Mouse (Mus musculus): ENCODE data around the gene Depdc7. TPM values are rescaled to one million over a fixed set of nuclear protein-coding genes. Genes with fewer than 3 reads are reported as not detected.

The Depdc7 gene
- polyA plus RNA-seq, 1 experiment from 2014 or later: 62.4 TPM

- no peaks in the 10 kb centered on the region for H3K4me1 ChIP-seq (replicated peaks; ENCODE audit: control insufficient read depth, insufficient read depth, low read length)
- no peaks in the 10 kb centered on the region for H3K36me3 ChIP-seq (ENCODE audit: control insufficient read depth, insufficient read depth)
- H3K27me3 ChIP-seq (replicated peaks; ENCODE audit: control insufficient read depth, insufficient read depth, low read length): no peaks in the 10 kb centered on the region
- ATAC-seq: no peak
- no peak overlapping the region for H3K27ac ChIP-seq (ENCODE audit: low read depth, low read length)
- H3K9ac ChIP-seq (ENCODE audit: low read depth, low read length): no peak overlapping the region
- H3K4me2 ChIP-seq (replicated peaks; ENCODE audit: low read depth): no peak overlapping the region
- H3K9me3 ChIP-seq (ENCODE audit: control insufficient read depth): no peaks in the 10 kb centered on the region
- WGBS: 46% methylated on average over 2 of the region's 2 CpGs
- TF ChIP-seq CTCF (IDR thresholded peaks at IDR 0.05; ENCODE audit: low read depth): no peak
- H3K4me3 ChIP-seq (ENCODE audit: low read depth, low read length): no peak overlapping the region
These were observed 50.1 kb downstream of the Depdc7 start for GRCm38 (mm10) chr2:104692551-104692950.

- no peak for TF ChIP-seq CTCF (IDR thresholded peaks at IDR 0.05; ENCODE audit: low read depth)
- WGBS: 92% methylated on average over 4 of the region's 4 CpGs
- ATAC-seq: no peak
These were observed 52.0 kb downstream of the Depdc7 start for GRCm38 (mm10) chr2:104690720-104691119.

GRCm38 (mm10) chr2:104688724-104689123 is 54.0 kb downstream of the Depdc7 start:
- Histone ChIP-seq H3K4me2 (replicated peaks; ENCODE audit: low read depth) (no peak overlapping the region), H3K27me3 (replicated peaks; ENCODE audit: control insufficient read depth, insufficient read depth, low read length) (no peaks in the 10 kb centered on the region), H3K4me1 (replicated peaks; ENCODE audit: control insufficient read depth, insufficient read depth, low read length) (no peaks in the 10 kb centered on the region; the same call in 1 of the 2 replicates), H3K9me3 (ENCODE audit: control insufficient read depth) (no peaks in the 10 kb centered on the region), H3K27ac (ENCODE audit: low read depth, low read length) (no peak overlapping the region), H3K4me3 (ENCODE audit: low read depth, low read length) (no peak overlapping the region), H3K36me3 (ENCODE audit: control insufficient read depth, insufficient read depth) (peaks cover 3% of the 10 kb centered on the region; the same call in 1 of the 2 replicates), H3K9ac (ENCODE audit: low read depth, low read length) (no peak overlapping the region)
- TF ChIP-seq CTCF (IDR thresholded peaks at IDR 0.05; ENCODE audit: low read depth): no peak
- ATAC-seq: no peak
- 67% methylated on average over 8 of the region's 8 CpGs for WGBS

More at GRCm38 (mm10) chr2:104690720-104691119, 52.0 kb downstream of the Depdc7 start:
- Histone ChIP-seq H3K4me2 (replicated peaks; ENCODE audit: low read depth) (no peak overlapping the region), H3K27me3 (replicated peaks; ENCODE audit: control insufficient read depth, insufficient read depth, low read length) (no peaks in the 10 kb centered on the region), H3K9ac (ENCODE audit: low read depth, low read length) (no peak overlapping the region), H3K9me3 (ENCODE audit: control insufficient read depth) (no peaks in the 10 kb centered on the region), H3K4me3 (ENCODE audit: low read depth, low read length) (no peak overlapping the region), H3K4me1 (replicated peaks; ENCODE audit: control insufficient read depth, insufficient read depth, low read length) (no peaks in the 10 kb centered on the region), H3K36me3 (ENCODE audit: control insufficient read depth, insufficient read depth) (no peaks in the 10 kb centered on the region), H3K27ac (ENCODE audit: low read depth, low read length) (no peak overlapping the region)

- Histone ChIP-seq H3K9ac (ENCODE audit: low read depth, low read length) (no peak overlapping the region), H3K9me3 (ENCODE audit: control insufficient read depth) (no peaks in the 10 kb centered on the region), H3K4me3 (ENCODE audit: low read depth, low read length) (no peak overlapping the region), H3K4me2 (replicated peaks; ENCODE audit: low read depth) (no peak overlapping the region), H3K4me1 (replicated peaks; ENCODE audit: control insufficient read depth, insufficient read depth, low read length) (no peaks in the 10 kb centered on the region; the same call in 1 of the 2 replicates), H3K27ac (ENCODE audit: low read depth, low read length) (no peak overlapping the region), H3K36me3 (ENCODE audit: control insufficient read depth, insufficient read depth) (peaks cover 4% of the 10 kb centered on the region; the same call in 1 of the 2 replicates), H3K27me3 (replicated peaks; ENCODE audit: control insufficient read depth, insufficient read depth, low read length) (no peaks in the 10 kb centered on the region)
- peak; percentile 45; the same call in 1 of the 2 replicates for ATAC-seq
- TF ChIP-seq CTCF (IDR thresholded peaks at IDR 0.05; ENCODE audit: low read depth): no peak
- WGBS: 73% methylated on average over 3 of the region's 3 CpGs
These were observed 54.4 kb downstream of the Depdc7 start for GRCm38 (mm10) chr2:104688321-104688720.

GRCm38 (mm10) chr2:104687261-104687660 is 55.4 kb downstream of the Depdc7 start:
- ATAC-seq: no peak
- WGBS: 71% methylated on average over 3 of the region's 3 CpGs
- Histone ChIP-seq H3K36me3 (ENCODE audit: control insufficient read depth, insufficient read depth) (peaks cover 4% of the 10 kb centered on the region; the same call in 1 of the 2 replicates), H3K4me1 (replicated peaks; ENCODE audit: control insufficient read depth, insufficient read depth, low read length) (no peaks in the 10 kb centered on the region; the same call in 1 of the 2 replicates), H3K27ac (ENCODE audit: low read depth, low read length) (no peak overlapping the region), H3K9ac (ENCODE audit: low read depth, low read length) (no peak overlapping the region), H3K4me2 (replicated peaks; ENCODE audit: low read depth) (no peak overlapping the region), H3K9me3 (ENCODE audit: control insufficient read depth) (no peaks in the 10 kb centered on the region), H3K4me3 (ENCODE audit: low read depth, low read length) (no peak overlapping the region), H3K27me3 (replicated peaks; ENCODE audit: control insufficient read depth, insufficient read depth, low read length) (no peaks in the 10 kb centered on the region)
- no peak for TF ChIP-seq CTCF (IDR thresholded peaks at IDR 0.05; ENCODE audit: low read depth)

- WGBS: 4% methylated on average over 13 of the region's 13 CpGs
- Histone ChIP-seq H3K4me2 (replicated peaks; ENCODE audit: low read depth) (no peak overlapping the region), H3K9me3 (ENCODE audit: control insufficient read depth) (no peaks in the 10 kb centered on the region), H3K4me3 (ENCODE audit: low read depth, low read length) (no peak overlapping the region), H3K9ac (ENCODE audit: low read depth, low read length) (no peak overlapping the region), H3K27me3 (replicated peaks; ENCODE audit: control insufficient read depth, insufficient read depth, low read length) (no peaks in the 10 kb centered on the region), H3K4me1 (replicated peaks; ENCODE audit: control insufficient read depth, insufficient read depth, low read length) (no peaks in the 10 kb centered on the region; the same call in 1 of the 2 replicates), H3K27ac (ENCODE audit: low read depth, low read length) (no peak overlapping the region), H3K36me3 (ENCODE audit: control insufficient read depth, insufficient read depth) (peaks cover 4% of the 10 kb centered on the region; the same call in 1 of the 2 replicates)
- ATAC-seq: peak; percentile 73
- TF ChIP-seq CTCF (IDR thresholded peaks at IDR 0.05; ENCODE audit: low read depth): peak; percentile 100
These were observed 57.3 kb downstream of the Depdc7 start for GRCm38 (mm10) chr2:104685418-104685817.
